Mouse (Mus musculus) forelimb bud, embryonic 11.5 days (tissue): ENCODE results near the gene Tas2r104.

Source experiments
- DNase-seq: peaks from one replicate; pipeline ENCODE4 v3.0.0-alpha.2; 2012; ENCODE audit warnings: low read depth, low spot score

Tas2r104 gene

DNA sequence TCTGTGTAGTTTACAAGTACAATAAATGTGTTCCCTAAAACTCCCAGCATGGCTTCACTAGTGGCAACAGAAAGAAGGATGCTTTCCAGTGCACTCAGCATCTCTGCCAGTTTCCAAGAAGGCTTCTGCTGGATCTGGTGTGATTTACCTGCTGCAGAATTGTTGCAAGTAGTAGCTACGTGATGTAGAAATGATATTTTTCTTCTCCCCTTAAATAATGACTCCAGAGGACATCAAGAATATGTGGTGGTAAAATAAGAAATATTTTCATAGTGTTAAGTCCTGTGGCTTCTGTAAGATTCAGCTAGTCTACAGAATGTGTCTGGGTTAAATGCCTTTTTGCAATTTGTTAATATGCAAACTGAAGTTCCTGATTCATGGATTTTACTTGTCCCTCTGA, at the start of gene Tas2r104:
Tas2r104 (minus strand) TSS at position 101 of the 400 bp plus-strand sequence.
- no peak for DNase-seq

DNA sequence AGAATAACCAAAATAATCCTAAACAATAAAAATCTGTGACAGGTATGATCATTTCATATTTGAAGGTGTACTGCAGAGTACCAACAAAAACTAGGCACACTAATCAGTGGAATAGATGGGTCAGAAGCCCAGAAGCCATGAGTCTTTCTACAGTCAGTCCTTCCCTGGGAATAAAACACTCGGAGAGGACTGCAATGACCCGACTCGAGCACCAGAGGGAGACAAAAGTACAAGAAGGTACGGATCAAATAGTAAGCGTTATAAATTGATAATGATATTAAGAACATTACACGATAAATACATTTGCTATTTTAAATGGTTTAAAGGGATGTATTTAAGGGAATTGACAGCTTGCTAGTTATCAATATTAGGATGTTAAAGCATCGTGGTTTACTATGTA, 27.3 kb upstream of the Tas2r104 start:
- DNase-seq, result no peak

DNA sequence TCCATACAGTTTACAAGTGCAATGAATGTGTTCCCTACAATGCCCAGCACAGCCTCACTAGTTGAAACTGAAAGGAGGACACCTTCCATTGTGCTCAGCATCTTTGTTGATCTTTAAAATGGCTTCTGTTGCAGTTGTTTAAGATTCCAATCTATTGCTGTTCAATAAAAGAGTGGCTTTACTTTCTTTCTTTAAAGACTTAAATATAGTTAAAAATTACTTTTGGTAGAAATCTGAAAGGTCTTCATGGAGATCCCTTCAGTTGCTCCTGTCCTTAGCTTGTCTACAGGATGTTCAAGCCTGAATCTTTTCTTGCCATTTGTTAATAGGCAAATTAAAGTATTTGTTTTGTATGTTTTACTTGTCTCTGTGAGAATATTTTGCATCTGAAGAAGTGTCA, 4.4 kb upstream of the Tas2r104 start, which contains the start of gene Tas2r114:
Tas2r114 (minus strand) TSS at position 101 of the 400 bp plus-strand sequence.
- DNase-seq, result no peak

DNA sequence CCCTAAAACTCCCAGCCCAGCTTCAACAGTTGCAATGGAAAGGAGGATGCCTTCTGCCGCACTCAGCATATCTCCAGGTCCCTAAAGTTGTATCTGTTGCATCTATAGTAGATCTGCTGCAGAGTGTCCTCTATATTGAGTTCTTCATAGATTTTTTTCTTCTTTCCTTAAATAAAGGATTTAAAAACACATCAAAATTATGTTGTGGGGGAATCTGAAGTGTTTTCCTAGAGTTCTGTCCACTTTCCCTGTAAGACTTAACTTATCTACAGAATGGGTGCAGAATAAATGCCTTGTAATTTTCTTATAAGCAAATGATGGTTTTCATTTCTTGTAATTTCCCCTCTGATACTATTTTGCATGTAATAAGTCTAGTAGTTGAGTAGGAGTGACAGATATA, 1.9 kb upstream of the Tas2r104 start, which contains the start of gene Tas2r105:
Tas2r105 (minus strand) TSS at position 101 of the 400 bp plus-strand sequence.
- DNase-seq, result no peak

DNA sequence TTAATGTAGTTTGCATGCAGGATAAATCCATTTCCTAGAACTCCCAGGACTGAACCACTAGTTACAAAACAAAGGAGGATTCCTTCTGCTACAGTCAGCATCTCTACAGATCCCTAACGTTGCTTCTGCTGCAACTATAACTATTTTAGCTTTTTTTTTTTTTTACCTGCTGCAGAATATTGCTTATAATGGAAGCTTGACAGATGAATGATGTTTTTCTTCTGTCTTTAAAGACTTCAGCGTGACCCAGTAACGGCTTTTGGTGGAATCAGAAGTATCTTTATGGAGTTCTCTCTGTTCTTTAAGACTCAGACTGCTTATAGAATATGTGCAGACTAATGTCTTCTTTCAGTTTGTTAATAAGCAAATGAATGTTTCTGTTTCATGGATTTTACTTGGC, 6.8 kb downstream of the Tas2r104 start, which contains the start of gene Tas2r106:
Tas2r106 (minus strand) TSS at position 101 of the 400 bp plus-strand sequence.
- DNase-seq, result no peak

DNA sequence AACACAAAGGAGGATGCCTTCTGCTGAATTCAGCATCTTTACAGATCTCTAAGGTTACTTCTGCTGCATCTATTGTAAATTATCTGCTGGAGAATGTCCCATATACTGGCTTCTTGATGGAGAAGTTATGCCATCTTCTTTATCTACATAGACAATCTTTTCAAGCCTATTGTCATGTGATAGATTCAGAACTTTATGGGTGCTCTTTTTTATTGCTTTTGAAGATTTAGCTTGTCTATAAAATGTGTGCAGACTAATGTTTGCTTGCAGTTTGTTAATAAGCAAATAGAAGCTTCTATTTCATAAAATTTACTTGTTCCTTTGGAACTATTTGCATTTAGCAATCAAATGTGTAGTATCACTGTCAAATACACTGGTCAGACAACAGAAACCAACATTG, 25.5 kb downstream of the Tas2r104 start, which contains the start of gene Tas2r107:
Tas2r107 (minus strand) TSS at position 101 of the 400 bp plus-strand sequence.
- no peak for DNase-seq
